Mouse (Mus musculus) mesoderm, embryonic 11.5 days (tissue): Measurements from ENCODE around the gene Gm8909.
A peak's percentile ranks its signal among the peaks of the same experiment; 100 is the strongest.
"Not testable (repeated sequence)": the region's sequence is repeated elsewhere in the genome, so short reads cannot be mapped to it uniquely, and the experiment has no call there.

Experiments
- DNase-seq: peaks from one replicate; pipeline ENCODE4 v3.0.0-alpha.2; 2012; ENCODE audit warnings: low read depth, low spot score

The Gm8909 gene

DNA sequence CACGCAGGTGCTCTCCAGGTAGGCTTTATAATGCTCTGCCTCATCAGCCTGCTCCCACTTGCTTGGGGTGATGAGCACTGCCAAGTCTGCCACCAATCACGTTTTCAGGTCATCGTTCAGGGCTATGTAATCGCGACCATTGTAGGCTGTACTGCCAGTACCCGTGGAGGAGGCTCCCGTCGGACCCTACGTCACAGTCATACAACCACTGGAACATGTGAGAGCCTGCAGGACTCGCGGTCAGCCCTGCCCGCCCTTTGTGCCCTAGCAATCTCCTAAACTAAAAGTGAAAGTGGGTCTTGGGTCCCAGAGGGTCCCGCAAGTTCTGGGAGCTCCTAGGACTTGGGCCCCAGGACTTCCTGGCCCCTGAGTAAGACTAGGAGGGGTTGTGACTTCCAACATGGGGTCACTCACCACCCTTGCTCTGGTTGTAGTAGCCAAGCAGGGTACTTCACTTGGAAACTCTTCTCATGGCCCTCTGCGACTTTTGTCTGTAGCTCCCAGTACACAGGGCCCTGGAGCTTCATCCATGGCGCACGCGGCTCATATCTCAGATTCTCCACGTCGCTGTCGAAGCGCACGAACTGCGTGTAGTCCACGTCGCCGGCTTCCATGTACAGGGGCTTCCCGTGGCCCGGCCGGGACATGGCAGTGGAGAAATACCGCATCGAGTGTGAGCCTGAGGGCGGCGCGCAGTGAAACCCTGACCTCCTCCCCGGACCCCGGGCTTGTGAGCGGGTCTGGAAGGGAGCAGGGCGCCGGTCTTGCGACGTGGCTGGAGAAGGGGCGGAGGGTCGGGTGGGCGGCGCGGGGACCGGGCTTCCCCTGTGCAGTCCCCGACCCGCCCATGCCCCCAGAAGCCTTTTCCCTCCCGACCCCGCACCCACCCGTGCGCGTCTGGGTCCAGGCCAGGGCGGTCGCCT lies 6.9 kb downstream of the Gm8909 start:
- no peak for DNase-seq

DNA sequence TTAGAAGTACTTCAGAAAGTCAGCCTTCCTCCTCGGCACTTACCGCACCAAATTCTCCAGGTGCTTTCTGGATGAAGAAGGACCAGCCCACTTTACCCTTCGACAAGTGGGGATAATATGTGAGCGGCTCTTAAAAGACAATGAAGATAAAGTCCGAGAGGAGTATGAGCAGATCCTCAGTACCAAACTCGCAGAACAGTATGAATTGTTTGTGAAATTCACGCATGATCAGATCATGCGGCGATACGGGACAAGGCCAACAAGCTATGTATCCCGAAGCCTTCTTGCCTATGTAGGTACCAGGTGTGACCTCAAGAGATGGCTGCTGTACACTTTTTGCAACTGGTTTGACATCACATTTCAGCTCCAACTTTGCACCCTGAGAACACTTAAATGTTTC lies 10.1 kb downstream of the Gm8909 start:
- DNase-seq, result not testable (repeated sequence)

DNA sequence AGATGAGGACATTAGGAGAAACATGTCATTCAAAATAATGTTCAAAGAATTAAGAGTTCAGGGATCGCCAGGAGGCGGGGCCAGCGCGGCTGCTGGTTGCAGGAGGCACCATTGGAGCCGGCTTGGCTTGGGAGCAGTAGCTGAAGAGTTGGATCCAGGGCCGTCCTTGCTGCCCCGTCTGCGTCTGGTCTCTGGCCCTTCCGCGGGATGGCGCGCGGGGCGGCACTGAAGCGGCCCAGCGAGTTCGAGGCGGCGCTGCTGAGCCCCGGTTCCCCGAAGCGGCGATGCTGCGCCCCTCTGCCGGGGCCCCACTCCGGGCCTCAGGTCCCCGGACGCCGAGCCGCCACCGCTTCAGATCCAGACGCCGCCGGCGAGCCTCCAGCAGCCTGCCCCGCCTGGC lies 10.6 kb downstream of the Gm8909 start:
- not testable (repeated sequence) for DNase-seq

DNA sequence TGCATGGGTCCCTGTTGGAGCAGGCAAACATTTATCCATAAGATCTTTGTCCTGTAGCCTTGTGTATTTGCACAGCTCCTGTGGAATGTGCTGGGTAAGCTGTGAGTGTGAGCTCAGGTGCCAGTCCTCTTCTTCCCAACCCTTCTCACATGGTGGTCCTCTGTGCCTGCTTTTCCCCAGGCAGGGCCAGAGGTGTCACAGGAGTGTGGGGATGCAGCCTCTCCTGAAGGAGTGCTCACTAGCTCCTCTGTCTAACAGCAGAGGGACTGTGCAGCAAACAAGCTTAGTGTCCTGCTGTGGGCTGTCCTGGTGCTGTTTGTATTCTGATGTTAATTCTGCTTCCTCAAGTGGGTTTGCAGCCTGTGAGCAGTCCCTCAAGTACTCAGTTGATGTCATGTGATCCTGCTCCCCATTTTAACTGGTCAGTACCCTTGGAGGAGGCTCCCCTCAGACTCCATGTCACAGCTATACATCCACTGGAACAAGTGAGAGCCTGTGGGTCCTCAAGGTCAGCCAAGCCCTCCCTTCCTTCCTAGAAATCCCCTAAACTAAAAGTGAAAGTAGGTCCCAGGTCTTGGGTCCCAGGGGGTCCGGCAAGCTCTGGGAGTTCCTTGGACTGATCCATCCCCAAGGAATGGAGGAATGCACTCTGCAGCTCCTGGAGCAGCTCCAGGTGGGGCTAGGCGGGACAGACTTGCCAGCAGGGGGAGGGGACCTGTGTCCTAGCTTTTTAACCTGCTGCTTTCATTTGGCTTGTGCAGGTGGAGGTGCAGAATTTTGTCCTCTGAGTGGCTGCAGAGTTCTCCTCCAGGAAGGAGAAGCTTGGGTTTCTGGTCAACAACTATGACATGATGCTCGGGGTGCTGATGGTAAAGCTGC lies 13.8 kb downstream of the Gm8909 start:
- DNase-seq, result no peak

DNA sequence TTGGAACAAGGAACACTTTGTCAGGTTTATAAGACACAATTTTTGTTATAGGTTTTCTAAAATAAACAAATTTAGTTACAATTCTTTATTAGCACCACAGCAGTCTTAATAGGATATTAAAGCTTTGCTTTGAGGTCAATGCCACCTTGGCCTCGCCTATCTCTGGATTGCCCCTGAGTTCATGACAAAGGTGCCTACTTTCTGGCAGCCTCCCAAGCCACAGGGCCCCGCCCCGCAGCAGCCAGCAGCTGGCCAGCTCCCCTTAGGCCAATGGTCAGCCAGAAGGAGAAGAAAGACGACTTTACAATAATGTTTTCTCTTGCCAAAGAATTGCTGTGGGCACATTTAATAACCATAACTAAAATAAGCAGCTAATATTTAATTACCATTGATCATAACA lies 17.1 kb downstream of the Gm8909 start:
- not testable (repeated sequence) for DNase-seq

DNA sequence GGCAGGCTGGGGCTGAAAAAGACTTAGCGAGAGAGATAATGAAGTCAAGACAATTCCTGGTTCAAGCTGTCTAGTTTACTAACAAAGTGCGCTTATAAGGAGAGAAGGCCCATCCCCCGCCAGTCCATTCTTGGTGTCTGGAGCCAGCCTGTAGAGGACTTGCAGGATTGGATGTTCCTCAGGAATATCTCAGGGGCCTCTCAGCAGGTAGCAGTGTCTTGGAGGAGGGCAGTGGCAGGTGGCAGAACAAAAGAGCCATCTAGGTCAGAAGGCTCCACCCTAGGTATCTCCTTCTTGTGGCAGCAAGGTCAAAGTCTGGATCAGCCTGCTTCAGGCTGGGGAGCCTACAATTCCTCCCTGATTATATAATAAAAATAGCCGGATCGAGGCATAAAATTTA lies 19.9 kb downstream of the Gm8909 start:
- not testable (repeated sequence) for DNase-seq

DNA sequence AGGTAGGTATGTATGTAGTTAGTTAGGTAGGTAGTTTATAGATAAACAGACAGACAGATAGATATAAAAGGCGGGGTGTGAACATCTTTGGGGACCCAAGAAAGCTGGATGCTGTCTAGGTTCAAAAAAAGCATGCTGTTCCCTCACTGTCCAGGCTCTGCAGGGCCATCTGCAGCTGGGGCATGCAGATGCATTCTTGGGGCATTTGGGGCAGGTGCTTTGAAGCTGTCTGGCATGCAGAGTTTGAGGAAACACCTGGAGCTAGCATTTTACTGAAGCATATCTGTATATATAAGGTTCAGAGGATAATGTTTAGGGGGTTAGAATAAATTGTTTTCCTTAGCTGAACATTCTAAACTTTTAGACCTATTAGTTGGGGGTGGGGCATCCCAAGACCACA lies 21.4 kb downstream of the Gm8909 start:
- not testable (repeated sequence) for DNase-seq

DNA sequence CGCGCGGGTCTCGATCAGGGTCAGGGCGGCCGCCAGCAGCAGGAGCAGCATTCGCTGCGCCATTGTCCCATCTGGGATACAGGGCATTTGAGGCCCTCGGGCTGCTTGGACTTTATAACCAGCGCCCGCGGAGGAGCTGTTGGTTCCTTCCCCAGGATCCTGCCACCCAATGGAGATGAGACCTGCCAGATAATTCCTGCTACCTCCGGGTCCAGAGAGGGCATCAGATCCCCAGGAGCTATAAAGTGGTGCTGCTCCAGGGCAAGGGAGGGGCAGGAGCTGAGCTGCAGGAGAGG lies 22.5 kb downstream of the Gm8909 start:
- DNase-seq, result not testable (repeated sequence)

DNA sequence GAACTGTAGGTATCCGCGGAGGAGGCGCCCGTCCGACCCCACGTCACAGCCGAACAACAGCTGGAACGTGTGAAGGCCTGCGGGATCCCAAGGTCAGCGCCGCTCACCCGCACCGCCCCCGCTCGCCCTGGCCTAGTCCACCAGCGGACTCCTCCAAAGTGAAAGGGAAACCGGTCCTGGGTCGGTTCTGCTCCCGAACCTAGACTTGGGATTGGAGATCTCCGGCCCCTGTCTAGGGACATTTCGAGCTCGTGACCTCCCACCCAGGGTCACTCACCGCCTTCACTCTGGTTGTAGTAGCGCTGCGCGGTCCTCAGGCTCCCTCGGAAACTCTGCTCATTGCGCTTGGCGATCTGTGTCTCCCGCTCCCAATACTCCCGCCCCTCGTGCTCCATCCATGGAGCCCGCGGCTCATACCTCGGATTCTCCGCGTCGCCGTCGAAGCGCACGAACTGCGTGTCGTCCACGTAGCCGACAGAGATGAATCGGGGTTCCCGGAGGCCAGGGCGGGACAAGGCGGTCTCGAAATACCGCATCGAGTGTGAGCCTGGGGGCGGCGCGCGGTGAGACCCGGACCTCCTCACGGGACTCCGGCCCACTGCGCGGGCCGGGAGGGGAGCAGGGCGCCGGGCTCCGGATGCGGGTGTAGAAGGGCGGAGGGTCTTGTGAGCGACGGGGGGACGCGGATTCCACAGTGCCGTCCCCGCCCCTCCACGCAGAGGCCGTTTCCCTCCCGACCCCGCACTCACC lies 23.1 kb downstream of the Gm8909 start:
- DNase-seq, result no peak

DNA sequence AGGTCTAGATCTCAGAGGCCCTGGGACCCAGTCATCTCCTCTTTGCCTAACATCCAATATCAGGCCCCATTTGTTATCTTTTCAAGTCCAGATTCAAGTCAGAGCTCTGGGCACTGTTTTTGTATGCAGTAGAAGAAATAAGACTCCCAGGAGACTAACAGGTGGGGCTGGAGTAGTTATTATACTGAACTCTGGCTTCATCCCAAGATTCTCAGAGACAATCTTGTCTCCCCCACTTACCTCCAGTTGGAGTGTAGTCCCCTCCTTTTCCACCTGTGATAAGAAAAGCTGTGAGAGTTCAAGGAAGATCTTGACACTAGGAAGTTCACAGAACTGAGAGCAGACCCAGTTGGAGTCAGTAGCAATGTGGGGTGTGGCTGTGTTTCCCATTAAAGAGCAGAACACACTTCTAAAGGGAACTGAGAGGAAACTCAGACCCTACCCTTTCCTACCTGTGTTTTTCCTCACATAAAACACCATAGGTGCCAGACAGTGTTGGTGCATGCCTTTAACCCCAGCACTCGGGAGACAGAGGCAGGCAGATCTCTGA lies 32.0 kb downstream of the Gm8909 start:
- not testable (repeated sequence) for DNase-seq

DNA sequence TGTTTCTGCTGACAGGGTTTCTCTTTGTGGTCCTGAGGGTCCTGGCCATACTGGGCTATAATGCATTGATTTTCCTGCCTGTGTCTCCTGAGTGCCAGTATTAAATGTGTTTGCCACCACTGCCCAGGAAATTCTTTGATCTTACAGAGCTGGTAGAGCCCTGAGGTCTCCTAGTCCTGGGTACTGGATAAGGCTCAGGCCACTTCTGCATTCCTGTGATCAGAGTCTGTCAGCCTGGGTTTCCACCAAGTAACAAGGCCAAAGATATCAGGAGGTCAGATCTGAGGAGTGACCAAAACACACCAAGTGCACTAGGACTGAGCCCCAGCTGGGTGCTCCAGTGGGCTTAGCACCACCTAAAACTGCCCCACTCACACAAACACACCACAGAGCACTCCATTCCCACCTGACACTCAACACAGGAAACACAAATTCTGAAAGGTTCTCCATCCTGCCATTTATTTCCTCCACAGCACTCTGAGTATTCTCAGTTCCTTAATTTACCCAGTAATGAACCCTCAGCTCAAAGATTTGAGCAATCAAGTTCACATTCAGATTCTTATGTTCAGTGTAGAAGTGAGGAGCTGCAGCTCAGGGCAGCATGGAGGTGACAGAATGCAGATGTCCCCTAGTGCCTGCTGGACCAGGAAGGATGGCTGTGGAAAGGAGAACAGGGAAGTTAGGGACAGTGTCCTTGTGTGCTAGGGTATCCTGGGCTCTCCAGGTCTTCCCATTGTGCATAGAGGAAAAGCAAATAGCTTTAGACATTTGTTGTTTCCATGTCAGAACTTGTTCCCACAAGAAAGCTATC lies 32.7 kb downstream of the Gm8909 start:
- not testable (repeated sequence) for DNase-seq

DNA sequence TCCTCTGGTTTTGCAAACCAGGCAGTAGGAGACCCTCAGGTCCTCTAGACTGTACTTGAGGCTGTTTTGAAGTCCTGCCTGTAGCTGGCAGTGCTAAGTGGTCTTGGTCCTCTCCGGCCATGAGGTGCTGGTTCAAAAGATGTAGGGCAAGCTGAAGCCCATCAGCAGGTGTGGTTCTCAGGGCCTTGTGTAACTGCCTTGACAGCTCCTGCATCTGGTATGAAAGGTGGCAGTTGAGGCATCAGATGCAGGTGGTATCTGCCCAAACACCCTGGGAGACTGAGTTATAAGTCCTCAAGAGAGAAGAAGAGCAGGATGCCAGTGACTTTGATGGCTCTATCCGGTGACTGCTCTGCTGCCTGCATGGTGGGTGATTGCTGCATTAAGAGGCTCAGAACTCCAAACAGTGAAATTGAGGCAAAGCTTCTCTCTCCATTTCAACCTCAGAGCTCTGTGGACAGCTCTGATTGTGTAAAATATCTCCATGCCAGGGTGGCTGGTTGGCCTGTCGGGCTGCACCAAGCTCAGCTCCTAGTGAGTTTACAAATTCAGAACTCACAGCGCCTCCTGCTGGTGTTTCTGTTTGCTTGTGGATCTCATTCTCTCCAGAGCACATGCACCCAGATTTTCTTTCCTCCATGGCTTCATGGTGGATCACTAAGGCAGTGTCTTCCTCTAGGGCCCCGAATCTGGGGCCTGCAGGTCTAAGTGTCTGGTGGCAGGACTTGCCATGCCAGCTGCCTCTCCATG lies 36.6 kb downstream of the Gm8909 start:
- DNase-seq, result peak; percentile 29

DNA sequence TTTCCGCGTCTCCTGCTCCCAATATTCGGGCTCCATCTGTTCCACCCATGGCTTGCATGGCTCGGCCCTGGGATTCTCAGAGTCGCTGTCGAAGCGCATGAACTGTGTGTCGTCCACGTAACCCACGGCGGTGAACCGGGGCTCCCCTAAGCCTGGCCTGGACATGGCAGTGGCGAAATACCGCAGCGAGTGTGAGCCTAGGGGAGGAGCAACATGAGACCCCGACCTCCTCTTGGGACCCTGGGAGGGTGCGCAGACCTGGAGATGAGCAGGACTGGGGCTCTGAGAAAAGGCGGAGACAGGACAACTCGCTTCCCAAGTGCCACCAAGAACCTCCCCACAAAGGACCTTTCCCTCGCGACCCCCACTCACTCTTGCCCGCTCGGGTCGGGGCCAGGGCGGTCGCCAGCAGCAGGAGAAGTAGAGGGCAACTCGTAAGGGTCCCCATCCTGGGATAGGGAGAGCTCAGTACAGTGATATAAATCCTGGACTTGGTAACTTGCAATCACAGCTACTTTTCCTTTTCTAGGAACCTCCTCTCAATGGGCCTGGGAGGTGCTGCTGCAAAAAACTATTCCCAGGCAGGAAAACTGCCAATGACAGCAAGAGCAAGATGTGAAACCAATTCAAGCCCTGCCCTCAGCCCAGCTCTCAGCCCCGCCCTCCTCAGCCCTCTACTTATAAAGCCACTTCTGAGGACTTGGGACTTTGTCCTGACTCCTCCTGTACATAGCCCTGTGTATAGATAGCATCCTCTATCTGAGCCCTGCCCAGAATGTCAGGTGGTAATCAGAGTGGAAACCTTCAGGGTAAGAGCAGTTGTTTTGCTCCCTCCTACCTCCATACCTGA lies 39.1 kb downstream of the Gm8909 start, which contains the start of gene Gm7030:
Gm7030 (minus strand) TSS at position 458 of the 850 bp plus-strand sequence.
- DNase-seq, result not testable (repeated sequence)

DNA sequence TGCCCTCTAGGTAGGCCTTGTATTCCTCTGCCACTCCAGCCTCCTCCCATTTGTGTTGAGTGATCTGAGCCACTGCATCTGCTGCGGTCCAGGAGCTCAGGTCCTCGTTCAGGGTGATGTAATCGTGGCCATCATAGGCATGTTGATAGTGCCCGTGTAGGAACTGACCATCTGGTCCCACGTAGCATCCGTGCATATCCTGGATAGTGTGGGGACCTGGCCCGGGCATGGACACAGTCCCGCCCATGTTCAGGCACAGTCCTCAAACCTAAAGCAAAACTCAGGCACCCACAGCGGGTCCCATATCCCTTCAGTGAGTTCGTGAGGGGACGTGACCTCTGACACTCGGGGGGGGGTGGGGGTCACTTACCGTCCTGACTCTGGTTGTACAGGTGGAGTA lies 39.8 kb downstream of the Gm8909 start:
- DNase-seq, result not testable (repeated sequence)

DNA sequence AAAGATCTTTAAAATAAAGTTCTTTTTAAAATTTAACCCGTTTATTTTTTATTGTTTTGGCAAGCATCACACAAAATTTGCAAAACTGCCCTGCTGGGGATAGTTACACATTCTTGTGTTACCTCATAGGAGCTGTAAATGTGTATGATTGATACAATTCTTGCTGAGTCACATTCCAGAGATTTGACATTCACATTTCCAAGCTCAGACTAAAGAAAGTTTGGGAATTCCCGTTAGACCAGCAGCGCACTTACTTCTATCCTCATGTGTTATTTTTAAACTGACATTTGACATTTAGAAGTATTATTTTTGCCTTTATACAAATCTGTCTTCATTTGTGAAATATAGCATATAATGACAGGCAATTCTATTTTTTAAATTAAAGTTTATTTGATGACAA lies 44.2 kb downstream of the Gm8909 start:
- not testable (repeated sequence) for DNase-seq

DNA sequence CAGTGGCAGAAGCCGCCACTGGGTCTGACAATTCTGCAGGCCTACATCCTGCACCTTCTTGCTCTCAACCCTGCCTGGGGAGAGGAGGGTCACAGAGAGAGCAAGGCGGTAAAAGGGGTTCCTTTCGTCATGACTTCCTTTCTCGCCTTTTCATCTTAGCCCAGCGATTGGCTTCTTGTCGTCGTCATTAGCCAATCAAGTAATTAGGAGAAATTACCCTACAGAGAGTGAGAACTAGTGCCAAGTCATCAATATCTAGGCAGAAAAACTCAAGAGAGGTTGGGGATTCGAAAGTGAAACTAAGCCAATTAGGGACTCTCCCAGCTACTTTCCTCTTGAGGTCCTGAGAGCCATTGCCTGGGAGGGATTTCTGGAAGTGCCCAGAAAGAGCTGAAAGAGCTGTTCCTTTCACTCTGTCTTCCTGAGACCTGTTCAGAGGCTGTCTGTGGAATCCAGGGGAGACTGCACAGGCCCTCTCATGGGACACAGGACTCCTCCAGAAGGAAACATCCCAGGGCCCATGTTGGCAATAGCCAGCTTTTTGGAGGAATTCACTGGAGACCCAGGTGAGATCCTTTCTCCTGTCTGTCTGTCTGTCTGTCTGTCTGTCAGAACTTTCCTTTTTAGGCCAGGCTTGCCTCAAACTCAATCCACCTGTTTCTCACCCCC lies 46.9 kb downstream of the Gm8909 start, which contains the start of gene Gm19684:
Gm19684 (plus strand) TSS at position 327 of the 669 bp plus-strand sequence.
- not testable (repeated sequence) for DNase-seq

DNA sequence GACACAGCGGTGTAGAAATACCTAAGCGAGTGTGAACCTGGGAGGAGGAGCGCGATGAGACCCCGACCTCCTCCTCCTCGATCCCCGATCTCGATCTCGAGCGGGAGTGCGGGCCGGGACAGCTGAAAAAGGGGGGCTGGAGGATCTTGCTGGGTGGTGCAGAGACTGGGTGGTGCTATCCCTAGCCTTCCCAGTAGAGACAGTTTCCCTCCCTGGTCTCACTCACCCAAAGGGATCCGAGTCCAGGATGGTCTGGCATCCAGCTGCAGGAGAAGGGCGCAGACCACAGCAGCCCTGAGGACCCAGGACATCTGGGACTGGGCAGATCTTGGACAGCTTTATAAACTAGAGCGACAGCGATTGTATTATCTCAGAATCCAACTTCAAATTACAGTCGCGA lies 47.5 kb downstream of the Gm8909 start:
- DNase-seq, result not testable (repeated sequence)

DNA sequence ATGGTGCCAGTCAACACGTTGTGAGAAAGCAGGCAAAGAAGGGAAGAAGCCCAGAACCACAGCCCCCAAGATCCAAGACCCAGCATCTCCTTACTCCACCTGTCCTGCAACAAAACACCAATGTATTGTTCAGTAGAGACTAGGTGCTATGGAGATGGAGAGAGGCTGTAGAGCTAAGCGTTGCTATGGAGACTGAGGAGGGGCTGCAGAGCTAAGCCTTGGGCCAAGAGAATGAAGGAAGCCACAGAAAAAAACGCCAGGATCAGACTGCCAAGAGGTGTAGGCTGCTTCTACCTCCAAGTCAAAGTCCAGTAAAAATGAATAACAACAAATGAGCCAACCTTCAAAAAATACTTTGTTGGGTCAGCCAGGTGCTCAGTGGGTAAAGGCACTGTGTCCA lies 51.8 kb downstream of the Gm8909 start:
- not testable (repeated sequence) for DNase-seq
